Mouse (Mus musculus) CD4-positive helper T cell, adult 2 months (primary cell): ENCODE data around the gene Csrp2.

ENCODE experiments used
- DNase-seq: peaks from one replicate; pipeline ENCODE4 v3.0.0-alpha.2; 2012; ENCODE audit warnings: low read depth, missing footprints, low spot score

Gene Csrp2

DNA sequence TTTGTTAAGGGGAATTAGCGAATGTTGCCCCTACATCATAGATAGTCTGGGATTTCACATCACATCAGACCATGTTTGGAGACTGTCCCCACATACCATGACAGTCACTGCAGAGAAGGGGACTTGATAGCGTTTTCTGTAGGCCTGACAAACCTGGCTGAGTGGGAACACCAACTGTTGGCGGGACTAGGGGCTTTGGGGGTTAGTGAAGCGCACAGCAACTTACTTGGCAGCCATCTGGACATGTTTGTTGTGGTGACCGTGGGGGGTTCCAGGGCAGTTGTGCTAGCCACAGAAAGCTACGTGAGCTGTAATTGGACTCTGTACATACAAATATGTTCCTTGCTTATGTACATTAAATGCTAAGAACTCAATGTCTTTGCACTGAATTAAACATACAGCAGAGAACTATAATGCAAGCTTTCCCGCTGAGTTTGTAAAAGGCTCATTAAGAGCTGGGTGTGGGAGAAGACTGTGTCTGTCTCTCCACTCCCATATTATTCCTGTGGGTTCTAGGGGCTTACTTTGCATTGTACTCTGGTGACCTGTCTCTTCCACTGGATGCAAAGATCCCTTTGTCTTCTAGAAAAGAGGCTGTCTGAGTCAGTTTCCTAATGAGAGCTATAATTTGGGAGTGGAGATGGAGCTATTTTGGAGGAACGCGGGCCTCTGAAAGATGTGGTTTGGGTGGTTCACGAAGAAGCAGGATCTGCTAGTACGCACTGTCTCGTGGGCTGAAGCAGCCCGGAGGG lies 11.7 kb downstream of the Csrp2 start:
- no peak for DNase-seq

GRCm38 (mm10) chr10:110931913-110932560 lies 12.4 kb downstream of the Csrp2 start:
- peak; percentile 84 for DNase-seq

DNA sequence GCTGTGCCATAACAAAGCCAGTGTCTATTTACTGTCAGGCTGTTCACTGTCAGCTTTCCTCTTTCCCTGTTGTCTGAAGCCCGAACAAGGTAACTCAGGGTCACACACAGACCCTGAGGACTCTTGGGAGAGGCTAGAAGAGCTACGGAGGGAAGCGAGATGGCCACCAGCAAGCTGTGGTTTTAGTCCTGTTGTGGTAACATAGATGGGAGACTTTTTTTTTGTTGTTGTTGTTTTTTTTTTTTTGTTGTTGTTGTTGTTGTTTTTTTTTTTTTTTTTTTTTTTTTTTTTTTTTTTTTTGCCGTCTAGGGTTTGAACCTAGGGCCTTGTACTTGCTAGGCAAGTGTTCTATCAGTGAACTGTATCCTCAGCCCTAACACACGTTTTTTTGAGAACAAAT lies 14.0 kb downstream of the Csrp2 start:
- no peak for DNase-seq

- DNase-seq: no peak
Observed at GRCm38 (mm10) chr10:110935081-110935480, 15.5 kb downstream of the Csrp2 start.

DNA sequence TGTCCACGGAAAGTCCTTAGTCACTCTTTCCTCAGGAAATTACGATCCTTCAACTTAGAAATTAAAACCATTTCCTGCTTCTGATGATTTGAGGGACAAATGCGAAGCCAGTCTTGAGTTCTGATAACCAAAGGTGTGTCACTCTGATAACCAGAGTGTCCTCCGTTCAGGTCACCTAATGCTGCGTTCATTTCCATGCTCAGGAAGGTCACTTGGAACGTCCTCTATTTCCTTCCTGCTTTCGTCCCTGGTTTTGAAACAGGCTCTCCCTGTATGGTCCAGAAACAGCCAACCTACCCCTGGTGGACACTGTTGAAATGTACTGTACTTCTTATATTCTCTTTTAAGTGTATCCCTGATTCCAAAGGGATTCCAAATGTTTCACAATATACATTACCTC lies 16.1 kb downstream of the Csrp2 start:
- no peak for DNase-seq

- DNase-seq: no peak
Observed at GRCm38 (mm10) chr10:110938361-110938760, 18.8 kb downstream of the Csrp2 start.

DNA sequence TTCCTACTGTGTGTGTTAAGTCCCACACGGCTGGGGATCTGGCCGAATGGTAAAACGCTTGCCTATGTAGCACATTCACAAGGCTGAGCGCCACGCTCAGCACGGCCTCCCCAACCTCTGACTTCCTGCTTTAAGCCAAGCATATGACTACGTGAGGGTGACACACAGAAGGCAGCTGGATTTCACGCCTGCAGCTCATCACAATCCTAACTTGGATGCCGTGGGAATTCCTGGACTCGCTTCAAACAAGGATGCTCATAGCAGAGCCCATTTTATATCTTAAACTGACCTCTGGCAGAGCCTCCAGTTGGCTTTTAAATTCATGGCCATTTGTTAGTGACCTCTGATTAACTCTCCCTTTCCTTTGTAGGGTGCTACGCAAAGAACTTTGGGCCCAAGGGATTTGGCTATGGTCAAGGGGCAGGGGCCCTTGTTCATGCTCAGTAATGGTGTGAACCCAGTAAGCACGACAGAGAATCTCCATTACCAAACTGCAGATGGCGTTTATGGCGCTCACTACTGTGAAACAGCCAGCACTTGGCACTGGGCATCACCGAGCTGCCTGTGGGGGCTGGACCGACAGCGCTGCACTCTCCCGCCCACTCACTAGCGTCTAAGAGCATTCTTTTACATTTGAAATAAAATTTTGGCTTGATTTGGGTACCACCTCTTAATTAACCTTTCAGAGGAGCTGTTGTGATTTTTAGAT lies 19.4 kb downstream of the Csrp2 start:
- DNase-seq: no peak

- DNase-seq: no peak
Observed at GRCm38 (mm10) chr10:110939717-110940116, 20.1 kb downstream of the Csrp2 start.

- DNase-seq: no peak
Observed at GRCm38 (mm10) chr10:110940740-110941398, 21.3 kb downstream of the Csrp2 start.

GRCm38 (mm10) chr10:110941968-110942367 lies 22.4 kb downstream of the Csrp2 start:
- DNase-seq: no peak

GRCm38 (mm10) chr10:110942806-110943205 lies 23.2 kb downstream of the Csrp2 start:
- no peak for DNase-seq

DNA sequence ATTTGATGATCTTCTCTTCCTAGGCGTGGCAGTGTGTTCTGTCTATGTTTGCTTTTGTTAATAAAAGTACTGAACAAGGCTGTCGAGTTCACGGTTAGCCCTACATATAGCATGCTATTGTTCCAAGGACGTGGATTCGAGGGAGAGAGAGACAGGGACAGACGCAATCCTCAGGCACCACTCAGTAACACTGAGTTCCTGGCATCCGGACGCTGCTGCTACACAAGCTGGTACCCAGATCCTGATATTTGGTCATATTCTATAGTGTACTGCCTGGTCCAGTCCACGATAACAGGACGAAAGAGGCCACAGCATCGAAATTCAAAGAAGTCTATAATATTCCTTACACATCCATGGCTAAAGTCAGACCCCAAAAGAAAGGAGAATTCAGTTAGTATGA lies 24.6 kb downstream of the Csrp2 start:
- DNase-seq: no peak

DNA sequence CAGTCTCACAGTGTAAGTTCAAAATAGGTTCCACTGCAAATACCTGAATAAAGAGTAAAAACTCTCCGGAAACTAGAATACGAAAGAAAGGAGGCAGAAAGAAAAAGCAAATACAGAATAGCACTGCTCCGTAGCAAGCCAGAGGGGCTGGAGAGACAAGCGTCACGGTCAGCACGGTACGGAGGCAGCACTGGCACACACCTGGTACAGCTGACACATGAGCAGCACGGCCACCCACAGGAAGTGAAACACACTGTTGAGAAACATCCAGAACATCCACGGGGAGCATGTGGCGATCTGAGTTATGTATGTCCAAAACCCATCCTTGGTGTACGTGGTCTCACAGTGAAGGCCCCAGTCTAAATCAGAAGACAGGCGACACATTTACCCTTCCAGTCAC lies 26.4 kb downstream of the Csrp2 start:
- DNase-seq: no peak

GRCm38 (mm10) chr10:110947574-110947973 lies 28.0 kb downstream of the Csrp2 start:
- no peak for DNase-seq

DNA sequence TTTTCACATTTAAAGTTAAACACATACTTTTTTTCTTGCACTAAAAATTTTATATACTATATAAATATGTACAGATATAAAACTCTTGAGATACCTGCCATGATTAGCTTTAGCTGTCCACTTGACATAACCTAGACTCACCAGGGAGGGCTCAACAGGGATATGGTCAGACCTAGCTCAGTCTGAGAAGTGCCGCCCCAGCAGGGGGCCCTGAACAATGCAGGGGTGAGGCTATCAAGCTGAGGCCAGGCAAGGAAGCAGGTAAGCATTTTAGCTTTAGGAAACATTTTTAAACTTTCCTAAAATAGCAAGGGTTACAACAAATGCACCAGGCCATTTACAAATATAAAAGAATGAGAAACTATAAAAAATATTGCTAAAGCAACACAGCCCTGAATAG lies 31.5 kb downstream of the Csrp2 start:
- no peak for DNase-seq

DNA sequence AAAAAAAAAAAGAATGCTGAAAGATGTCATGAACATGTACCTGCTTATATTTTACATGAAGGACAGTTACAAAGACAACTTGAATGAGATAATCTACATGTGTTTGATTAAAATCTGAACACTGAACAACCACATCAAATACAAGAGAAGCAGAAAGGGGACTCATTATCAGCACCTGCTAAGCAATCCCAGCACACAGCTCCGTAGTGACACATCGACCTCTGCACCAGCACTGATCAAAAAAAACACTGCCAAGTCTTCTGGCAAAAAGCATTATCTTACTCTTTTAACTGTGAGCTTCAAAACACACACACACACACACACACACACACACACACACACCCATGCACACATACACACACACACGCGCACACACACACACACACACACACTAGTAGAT lies 32.2 kb downstream of the Csrp2 start:
- peak; percentile 36 for DNase-seq

DNA sequence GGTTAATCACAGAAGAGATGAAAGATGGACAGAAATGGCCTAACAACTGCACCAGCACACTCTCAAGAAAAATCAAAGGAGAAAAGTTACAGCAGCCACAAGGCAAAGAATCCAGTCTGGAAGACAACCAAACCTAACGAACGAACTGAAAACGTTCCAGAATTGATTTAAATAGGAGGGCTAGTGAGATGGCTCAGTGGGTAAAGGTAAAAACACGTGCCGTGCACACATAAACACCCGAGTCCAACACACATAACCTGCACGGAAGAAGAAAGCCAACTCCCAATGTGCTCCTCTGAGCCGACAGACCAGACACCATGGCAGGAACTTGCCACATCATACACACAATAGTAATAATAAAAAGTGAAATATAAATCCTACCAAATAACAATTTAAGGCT lies 32.7 kb downstream of the Csrp2 start:
- no peak for DNase-seq

GRCm38 (mm10) chr10:110952937-110953451 lies 33.4 kb downstream of the Csrp2 start:
- no peak for DNase-seq

DNA sequence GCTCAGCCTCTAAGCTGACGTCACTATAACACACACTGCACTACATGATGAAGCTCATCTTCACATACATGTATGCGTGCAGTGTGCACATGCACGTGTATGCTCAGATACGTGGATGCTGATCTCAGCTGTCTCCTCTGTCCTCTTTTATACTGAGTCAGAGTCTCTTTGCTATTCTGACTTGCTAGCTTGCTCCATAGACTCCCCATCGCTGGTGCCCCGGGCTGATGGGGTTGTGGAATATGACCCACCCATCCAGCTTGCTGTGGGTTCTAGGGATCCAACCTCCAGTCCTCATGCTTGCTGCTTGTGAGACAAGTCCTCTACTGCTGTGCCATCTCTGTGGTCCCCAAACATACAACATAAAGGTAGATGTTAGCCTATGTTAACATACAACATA lies 39.3 kb downstream of the Csrp2 start:
- DNase-seq: no peak

DNA sequence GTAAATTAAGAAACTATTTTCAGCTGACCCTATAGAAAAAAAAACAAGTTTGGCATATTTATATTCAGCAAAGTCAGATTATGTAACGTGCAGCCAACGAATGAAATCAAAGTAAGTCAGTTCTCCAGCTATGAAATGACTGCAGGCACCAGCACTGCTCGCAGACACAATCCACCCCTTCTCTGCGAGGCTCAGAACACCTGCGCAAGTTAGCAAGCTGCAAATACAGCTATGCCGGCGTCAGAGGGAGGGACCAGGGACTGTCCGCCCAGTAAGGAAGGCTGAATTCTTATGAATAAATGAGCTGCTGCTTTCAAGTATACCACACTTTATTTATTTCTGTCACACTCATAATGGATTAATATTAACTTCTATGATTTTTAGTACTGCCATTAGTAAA lies 40.2 kb downstream of the Csrp2 start:
- no peak for DNase-seq

DNA sequence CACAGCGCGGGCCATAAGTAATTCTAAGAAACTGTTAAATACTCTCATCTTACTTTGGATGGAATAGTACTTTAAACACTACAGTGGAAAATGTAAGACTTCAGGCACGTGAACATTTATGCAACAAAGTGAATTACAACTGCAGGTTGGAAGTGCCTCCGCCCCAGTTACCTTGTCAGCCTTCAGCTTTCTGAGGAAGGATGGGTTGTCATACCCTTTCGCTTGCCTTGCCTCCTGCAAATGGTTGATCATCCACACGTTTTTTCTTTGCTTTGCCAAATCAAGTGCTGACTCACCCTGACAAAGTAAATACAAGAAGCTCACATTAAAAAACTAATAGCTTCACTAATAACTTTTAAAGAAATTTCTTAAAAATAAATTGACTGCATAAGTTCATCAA lies 41.3 kb downstream of the Csrp2 start:
- DNase-seq: no peak

DNA sequence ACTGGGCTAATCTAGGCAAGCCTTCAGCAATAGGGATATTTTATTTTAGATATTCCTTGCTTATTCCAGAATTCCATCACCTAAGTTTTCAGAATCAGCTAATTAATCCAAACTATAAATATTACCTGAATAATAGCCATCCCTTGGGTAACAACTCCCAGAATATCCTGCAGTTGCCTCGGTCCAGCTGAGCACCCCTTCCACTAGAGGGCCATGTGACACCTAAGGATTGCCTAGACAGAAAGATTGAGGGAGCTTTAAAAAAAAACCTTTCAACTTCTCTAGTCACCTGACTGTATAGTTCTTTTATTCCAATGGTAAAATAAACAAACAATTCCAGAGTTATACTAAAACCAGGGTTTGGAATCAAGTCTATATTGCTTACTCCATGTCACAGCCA lies 42.6 kb downstream of the Csrp2 start:
- no peak for DNase-seq
